Mouse (Mus musculus) cerebellum, postnatal 36 days (tissue): ENCODE measurements around the gene Kif14.
A peak's percentile ranks its signal among the peaks of the same experiment; 100 is the strongest.

Source experiments
- DNase-seq, 2 experiments: peaks; one replicate each; pipeline ENCODE4 v3.0.0; 2021 to 2022; ENCODE audit warnings: mixed read lengths in 2 of 2

The Kif14 gene

GRCm38 (mm10) chr1:136466143-136466811, at the start of gene Kif14:
Gene Kif14 (plus strand): TSS chr1:136466343.
- DNase-seq: peak; percentile 81 to 88

- no peak for DNase-seq
These were observed 47.8 kb upstream of the Kif14 start for GRCm38 (mm10) chr1:136418393-136418792.

- DNase-seq: no peak
These were observed 38.8 kb upstream of the Kif14 start for GRCm38 (mm10) chr1:136427166-136427969.

GRCm38 (mm10) chr1:136428981-136429380, 37.2 kb upstream of the Kif14 start:
- DNase-seq: no peak

GRCm38 (mm10) chr1:136430126-136430818, 35.9 kb upstream of the Kif14 start:
- DNase-seq: no peak

- DNase-seq: no peak
These were observed 25.4 kb upstream of the Kif14 start for GRCm38 (mm10) chr1:136440741-136441140.

- no peak for DNase-seq
These were observed 23.3 kb upstream of the Kif14 start for GRCm38 (mm10) chr1:136442809-136443208.

- no peak for DNase-seq
These were observed 21.4 kb upstream of the Kif14 start for GRCm38 (mm10) chr1:136444555-136445255.

GRCm38 (mm10) chr1:136446933-136447332, 19.2 kb upstream of the Kif14 start:
- no peak for DNase-seq

GRCm38 (mm10) chr1:136447338-136447737, 18.8 kb upstream of the Kif14 start:
- no peak for DNase-seq

GRCm38 (mm10) chr1:136449541-136449940, 16.6 kb upstream of the Kif14 start:
- no peak for DNase-seq

GRCm38 (mm10) chr1:136450206-136450605, 15.9 kb upstream of the Kif14 start:
- DNase-seq: no peak

GRCm38 (mm10) chr1:136452421-136452820, 13.7 kb upstream of the Kif14 start:
- no peak for DNase-seq

- DNase-seq: peak; percentile 25 to 35
These were observed 10.2 kb upstream of the Kif14 start for GRCm38 (mm10) chr1:136455756-136456585.

- DNase-seq: peak in 1 of 2 experiments; percentile 20
These were observed 9.4 kb upstream of the Kif14 start for GRCm38 (mm10) chr1:136456741-136457140.

- no peak for DNase-seq
These were observed 8.7 kb upstream of the Kif14 start for GRCm38 (mm10) chr1:136457403-136457802.

- DNase-seq: peak in 1 of 2 experiments; percentile 32
These were observed 7.4 kb upstream of the Kif14 start for GRCm38 (mm10) chr1:136458691-136459245.

- DNase-seq: no peak
These were observed 3.7 kb upstream of the Kif14 start for GRCm38 (mm10) chr1:136462443-136462842.

- no peak for DNase-seq
These were observed 975 bp upstream of the Kif14 start for GRCm38 (mm10) chr1:136465168-136465567.

- no peak for DNase-seq
These were observed 3.3 kb downstream of the Kif14 start for GRCm38 (mm10) chr1:136469408-136469807.

- no peak for DNase-seq
These were observed 4.3 kb downstream of the Kif14 start for GRCm38 (mm10) chr1:136470471-136470870.

- DNase-seq: no peak
These were observed 25.5 kb downstream of the Kif14 start for GRCm38 (mm10) chr1:136491681-136492080.
